Mouse (Mus musculus) heart, adult 2 months (tissue): ENCODE data around the gene Nr1h4. TPM values are rescaled to one million over a fixed set of nuclear protein-coding genes. Genes with fewer than 3 reads are reported as not detected.

Source experiments
- DNase-seq, 2 experiments: peaks; one replicate each; pipeline ENCODE4 v3.0.0; 2021
- H3K27ac ChIP-seq: fragments of 200-600 bp; 2 replicates; pipeline ENCODE4 v1.8.1; 2022
- H3K27me3 ChIP-seq: fragments of 200-500 bp; 2 replicates; pipeline ENCODE4 v1.6.1; 2012; ENCODE audit warnings: mild to moderate bottlenecking, low read length, inconsistent platforms, mixed read lengths; ENCODE audit not compliant: control insufficient read depth, insufficient read depth
- H3K36me3 ChIP-seq: fragments of 200-500 bp; 2 replicates; pipeline ENCODE4 v1.6.1; 2012; ENCODE audit warnings: low read length, inconsistent platforms; ENCODE audit not compliant: control insufficient read depth, insufficient read depth
- H3K4me1 ChIP-seq: fragments of 200-500 bp; 2 replicates; pipeline ENCODE4 v1.6.1; 2011; ENCODE audit warnings: low read length; ENCODE audit not compliant: control insufficient read depth, insufficient read depth
- H3K4me3 ChIP-seq: fragments of 200-600 bp; 2 replicates; pipeline ENCODE4 v1.8.1; 2022
- H3K79me2 ChIP-seq: fragments of 200-500 bp; replicated peaks from 2 replicates; pipeline ENCODE4 v1.6.1; 2012; ENCODE audit warnings: mild to moderate bottlenecking, inconsistent platforms, low read length, moderate library complexity, mixed read lengths; ENCODE audit not compliant: control insufficient read depth, insufficient read depth
- H3K9ac ChIP-seq: fragments of 200-500 bp; 2 replicates; pipeline ENCODE4 v1.6.1; 2012; ENCODE audit warnings: low read depth, mild to moderate bottlenecking, control low read depth, inconsistent platforms, low read length, mixed read lengths
- CTCF ChIP-seq: fragments of 200-600 bp; IDR thresholded peaks from 2 replicates; pipeline ENCODE4 v1.8.1; 2022; ENCODE audit warnings: antibody characterized with exemption, mild to moderate bottlenecking, moderate library complexity
- EP300 ChIP-seq: fragments of 200-500 bp; IDR thresholded peaks from 2 replicates; pipeline ENCODE4 v1.6.1; 2011; ENCODE audit warnings: low read depth, low read length, control low read depth; ENCODE audit not compliant: insufficient read depth
- POLR2A ChIP-seq: fragments of 200-500 bp; IDR thresholded peaks from 2 replicates; pipeline ENCODE4 v1.6.1; 2011; ENCODE audit warnings: mild to moderate bottlenecking, low read depth, low read length, control low read depth; ENCODE audit not compliant: insufficient read depth
- WGBS: fragments of 180-500 bp; shearing (Covaris S2); methylation state at CpG from one replicate; pipeline ENCODE4 v1.1.7; 2018; 5-methylcytosine and 5-hydroxymethylcytosine counted together
- intact Hi-C: fragments of 180-260 bp; cut with DNase I; formaldehyde crosslinking; loops from one replicate; pipeline ENCODE4 v1.15.1; 2025
- polyA plus RNA-seq: library from polyadenylated mRNA; depleted of rRNA; stranded (reverse); fragments of >200 nt; gene quantifications from 2 replicates; pipeline ENCODE4 v1.2.3, GENCODE M21; 2012
- total RNA-seq, 2 experiments: library from RNA; stranded (reverse); gene quantifications; 2 replicates each; pipeline ENCODE4 v1.2.3; 2021

The Nr1h4 gene
- total and polyA plus RNA-seq, 3 experiments = 0.20 to 0.48 (median 0.23) TPM

DNA sequence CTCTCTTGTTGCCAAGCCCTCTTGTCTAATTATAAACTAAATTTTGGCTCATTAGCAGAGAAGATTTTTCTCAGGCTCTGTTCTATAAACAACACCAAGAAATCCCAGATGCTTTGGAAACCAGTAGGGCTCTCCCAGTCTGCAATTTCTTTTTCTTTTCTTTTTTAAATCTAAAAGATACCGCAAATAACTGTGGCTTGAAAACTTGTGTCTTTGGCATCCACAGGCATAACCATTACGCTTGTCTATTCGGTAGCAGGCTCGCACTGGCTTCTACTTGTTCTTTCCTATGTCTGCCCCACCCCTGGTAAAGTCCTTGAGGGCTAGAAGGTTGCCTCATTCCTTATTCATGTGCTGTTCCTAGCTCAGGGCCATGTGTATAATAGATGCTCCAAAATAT is 18.3 kb upstream of the Nr1h4 start:
- H3K27me3 ChIP-seq = no peaks in the 10 kb centered on the region
- TF ChIP-seq POLR2A = no peak
- H3K9ac ChIP-seq = no peak overlapping the region
- H3K36me3 ChIP-seq = no peaks in the 10 kb centered on the region
- no peak for DNase-seq
- intact Hi-C loops = no loop called here
- no peaks in the 10 kb centered on the region for H3K4me1 ChIP-seq
- no peak overlapping the region for H3K4me3 ChIP-seq
- no peak overlapping the region for H3K27ac ChIP-seq
- WGBS = 70% methylated on average over 4 of the region's 4 CpGs
- H3K79me2 ChIP-seq = no peaks in the 10 kb centered on the region

DNA sequence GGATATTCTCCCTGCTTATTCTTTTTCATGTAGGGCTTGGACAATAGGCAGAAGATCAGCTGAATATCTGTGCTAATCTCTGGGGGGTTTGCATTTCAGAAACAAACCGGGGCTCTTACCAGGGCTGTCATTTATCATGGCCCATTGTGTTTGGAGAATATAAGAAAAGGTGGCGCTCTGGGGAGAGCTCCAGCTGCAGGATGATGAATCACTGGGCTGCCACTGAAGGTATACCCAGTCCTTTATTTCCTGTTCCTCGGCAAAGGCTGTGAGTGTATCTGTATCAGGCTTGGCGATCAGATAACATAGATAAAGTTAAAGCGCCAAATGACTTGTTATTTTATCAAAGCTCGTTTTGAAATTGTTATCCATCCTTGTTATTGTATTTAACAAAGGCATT is 14.6 kb upstream of the Nr1h4 start:
- DNase-seq = no peak
- Histone ChIP-seq H3K79me2 (no peaks in the 10 kb centered on the region), H3K4me3 (no peak overlapping the region), H3K27me3 (no peaks in the 10 kb centered on the region), H3K27ac (no peak overlapping the region), H3K9ac (no peak overlapping the region), H3K4me1 (no peaks in the 10 kb centered on the region; the same call in 1 of the 2 replicates), H3K36me3 (no peaks in the 10 kb centered on the region)
- intact Hi-C loops = no loop called here
- TF ChIP-seq EP300 (no peak), CTCF (no peak), POLR2A (no peak)
- WGBS = 47% methylated on average over 6 of the region's 6 CpGs

DNA sequence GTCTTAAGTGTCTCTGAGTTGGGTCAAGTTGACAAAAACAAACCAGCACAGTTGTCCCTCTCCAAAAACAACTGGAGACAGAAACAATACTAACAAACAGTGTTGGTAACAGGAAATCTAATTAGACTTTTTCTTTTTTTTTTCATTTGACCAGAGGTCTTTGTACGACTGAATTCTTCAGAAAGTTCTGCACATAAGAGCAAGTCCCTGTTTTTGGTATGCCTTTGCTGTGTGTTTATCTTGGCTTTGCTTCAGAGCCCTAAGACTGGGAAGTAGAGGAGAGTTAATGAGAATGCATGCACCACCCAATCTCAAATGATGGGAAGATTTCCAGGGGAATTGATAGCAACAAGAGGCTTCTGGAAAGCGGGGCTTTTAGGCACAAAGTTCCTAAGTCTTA is 13.6 kb upstream of the Nr1h4 start:
- no peak for DNase-seq
- Histone ChIP-seq H3K4me3 (no peak overlapping the region), H3K27ac (no peak overlapping the region), H3K4me1 (no peaks in the 10 kb centered on the region; the same call in 1 of the 2 replicates), H3K27me3 (no peaks in the 10 kb centered on the region), H3K79me2 (no peaks in the 10 kb centered on the region), H3K9ac (no peak overlapping the region), H3K36me3 (no peaks in the 10 kb centered on the region)
- 55% methylated on average over 2 of the region's 2 CpGs for WGBS
- no peak for TF ChIP-seq EP300
- TF ChIP-seq POLR2A = no peak
- TF ChIP-seq CTCF = no peak
- intact Hi-C loops = no loop called here

DNA sequence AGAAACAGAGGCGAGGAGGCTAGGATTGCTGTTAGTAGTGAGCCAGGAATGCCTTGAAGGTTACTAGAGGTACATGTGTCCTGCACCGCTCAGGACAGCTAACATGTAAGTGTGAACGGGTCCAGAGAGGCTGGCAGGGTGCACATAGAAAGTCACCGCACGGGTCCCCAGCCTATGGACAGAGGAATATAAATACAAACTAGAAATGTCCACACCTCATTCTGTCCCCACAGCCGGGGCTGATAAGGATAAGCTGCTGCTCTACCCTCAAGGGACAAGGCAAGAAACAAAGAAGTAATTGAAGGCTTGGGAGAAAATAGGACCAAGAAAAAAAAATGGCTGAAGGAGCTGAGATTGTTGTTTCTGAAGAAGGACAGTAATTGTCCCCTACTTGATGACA is 10.5 kb upstream of the Nr1h4 start:
- H3K27me3 ChIP-seq = no peaks in the 10 kb centered on the region
- intact Hi-C loops = no loop called here
- TF ChIP-seq CTCF (no peak), POLR2A (no peak), EP300 (no peak)
- 33% methylated on average over 6 of the region's 6 CpGs for WGBS
- no peak overlapping the region for H3K27ac ChIP-seq
- no peaks in the 10 kb centered on the region; the same call in 1 of the 2 replicates for H3K4me1 ChIP-seq
- no peak for DNase-seq
- H3K9ac ChIP-seq = no peak overlapping the region
- H3K36me3 ChIP-seq = no peaks in the 10 kb centered on the region
- no peak overlapping the region for H3K4me3 ChIP-seq
- no peaks in the 10 kb centered on the region for H3K79me2 ChIP-seq

DNA sequence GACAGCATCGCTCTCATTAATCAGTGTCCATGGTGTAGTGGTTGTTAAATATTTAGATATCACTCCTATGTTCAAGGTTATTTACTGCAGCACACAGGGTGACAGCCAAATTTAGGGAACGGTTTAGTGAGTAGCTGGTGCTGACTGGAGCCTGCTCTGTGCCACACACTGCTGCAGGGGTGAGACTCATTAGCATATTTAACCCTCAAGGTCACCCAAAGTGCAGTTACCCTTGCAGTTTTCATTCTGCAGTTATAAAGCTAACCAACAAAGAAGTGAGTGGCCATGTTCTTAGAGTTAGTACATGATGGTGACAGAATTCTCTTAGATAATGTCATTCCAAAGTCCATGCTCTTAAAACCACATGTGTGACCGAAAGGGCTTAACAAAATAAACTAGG is 8.9 kb upstream of the Nr1h4 start:
- no peak for DNase-seq

DNA sequence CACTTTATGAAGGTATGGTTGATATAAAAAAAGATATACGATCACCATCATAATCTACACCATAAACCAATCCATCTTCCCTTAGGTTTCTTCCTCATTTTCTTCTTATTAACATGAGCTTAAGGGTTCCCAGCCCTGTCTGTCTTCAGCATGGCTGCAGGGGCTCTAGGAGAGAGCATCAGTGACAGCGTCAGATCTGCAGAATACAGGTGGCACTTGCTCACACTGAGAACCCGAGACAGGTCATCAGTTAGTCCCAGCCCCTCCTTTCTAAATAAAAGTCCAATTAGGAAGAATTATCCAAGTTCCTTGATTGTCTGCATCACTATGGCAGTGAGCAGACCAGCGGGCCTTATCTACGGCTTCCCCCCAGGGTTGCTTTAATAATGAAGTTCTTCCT is 934 bp downstream of the Nr1h4 start:
- H3K27ac ChIP-seq = no peak overlapping the region; the same call in 1 of the 2 replicates
- H3K4me1 ChIP-seq = peaks cover 2% of the 10 kb centered on the region
- no peak overlapping the region for H3K4me3 ChIP-seq
- WGBS = 68% methylated on average over 5 of the region's 5 CpGs
- no peak overlapping the region for H3K9ac ChIP-seq
- no peak for TF ChIP-seq EP300
- DNase-seq = no peak
- intact Hi-C loops = no loop called here
- H3K36me3 ChIP-seq = no peaks in the 10 kb centered on the region
- 0 out of 2 replicates have a peak, but pooled peaks cover 2% of the 10 kb centered on the region for H3K27me3 ChIP-seq
- H3K79me2 ChIP-seq = peaks cover 1% of the 10 kb centered on the region; the same call in 1 of the 2 replicates

More for the DNA sequence above, 8.9 kb upstream of the Nr1h4 start:
- Histone ChIP-seq H3K4me1 (no peaks in the 10 kb centered on the region; the same call in 1 of the 2 replicates), H3K9ac (no peak overlapping the region), H3K4me3 (no peak overlapping the region), H3K79me2 (no peaks in the 10 kb centered on the region), H3K27ac (no peak overlapping the region), H3K27me3 (no peaks in the 10 kb centered on the region), H3K36me3 (no peaks in the 10 kb centered on the region)
- intact Hi-C loops = no loop called here
- WGBS = 85% methylated on average over 3 of the region's 3 CpGs
- TF ChIP-seq EP300 = no peak
- TF ChIP-seq CTCF = no peak
- no peak for TF ChIP-seq POLR2A
